In the genomic region with DNA sequence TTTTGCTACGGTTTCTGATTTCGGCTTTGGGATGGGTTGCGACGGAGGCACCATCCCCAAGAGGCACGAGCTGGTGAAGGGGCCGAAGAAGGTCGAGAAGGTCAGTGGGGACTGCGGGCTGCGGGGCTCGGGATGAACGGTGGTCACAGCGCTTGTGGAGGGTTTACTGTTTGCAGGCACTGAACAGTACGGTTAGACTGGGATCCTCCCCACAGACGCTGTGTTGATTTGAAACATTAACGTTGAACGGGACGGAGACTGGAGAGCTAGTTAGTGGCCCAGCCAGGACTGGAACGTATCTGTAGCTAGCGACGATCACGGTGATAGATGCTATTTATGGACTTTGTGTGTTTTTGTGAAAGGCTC, we compare ENCODE assay signal across 9 mouse cellular contexts. TPM values are rescaled to one million over a fixed set of nuclear protein-coding genes. Genes with fewer than 3 reads are reported as not detected.
DNase-seq lines count a peak whose midpoint lies in the region; ATAC-seq and TF ChIP-seq lines count a peak whose summit lies in the region.
"Had no signal": no experiment of that assay in that cellular context is flagged by ENCODE, and none has a peak within 500 bp of the region (broad histone marks: within the 10 kb centered on the region; RNA-seq: fewer than 3 reads in every experiment).

No protein-coding gene starts in this region.

- peaks cover 19% of the 10 kb centered on the region for H3K4me1 ChIP-seq in embryonic facial prominence, embryonic 10.5 days
- peaks cover 10% of the 10 kb centered on the region for H3K4me1 ChIP-seq in hindbrain, postnatal 0 days (ENCODE audit: insufficient read depth, low read length)

- no peak for DNase-seq in layer of hippocampus, adult 2 months (ENCODE audit: low spot score in 2 of 2)
- no peak for DNase-seq in layer of hippocampus, adult 8-10 months (ENCODE audit: low spot score in 2 of 2)
- no peak for DNase-seq in embryonic facial prominence, embryonic 10.5 days (ENCODE audit: low spot score)
- no peak for DNase-seq in hindbrain, postnatal 0 days (ENCODE audit: low spot score)
- no peak for DNase-seq in right cerebral cortex, postnatal 10 days (ENCODE audit: low spot score in 2 of 2)
- DNase-seq in layer of hippocampus, adult 9-11 months = no peak
- no peak for DNase-seq in gastrocnemius, postnatal 14 days

- no peak for TF ChIP-seq CTCF in layer of hippocampus, adult 2 months (conservative IDR thresholded peaks at IDR 0.05)
- TF ChIP-seq CTCF in hindbrain, postnatal 0 days (IDR thresholded peaks at IDR 0.05; ENCODE audit: low read depth) = no peak

- ATAC-seq in hindbrain, postnatal 0 days = peak; percentile 76
- 0 out of 2 replicates have a peak, but pooled peaks have one; percentile 2 for ATAC-seq in monocyte, adult 5-6 weeks (replicated peaks; ENCODE audit: insufficient number of reproducible peaks, low FRiP score, low TSS enrichment, poor library complexity, severe bottlenecking)

- intact Hi-C loops in gastrocnemius, postnatal 14 days (cut with DNase I; ENCODE audit: low total_unique reads) = no loop called here

- H3K9ac ChIP-seq in hindbrain, postnatal 0 days (replicated peaks; ENCODE audit: low read length) = peak overlapping the region; percentile 64

- H3K36me3 ChIP-seq in embryonic facial prominence, embryonic 10.5 days (replicated peaks) = peaks cover 15% of the 10 kb centered on the region
- H3K36me3 ChIP-seq in hindbrain, postnatal 0 days (ENCODE audit: insufficient read depth, low read length) = peaks cover 8% of the 10 kb centered on the region; the same call in 1 of the 2 replicates

- H3K4me2 ChIP-seq in hindbrain, postnatal 0 days (ENCODE audit: low read depth, low read length) = peak overlapping the region; percentile 81

- peak overlapping the region; percentile 96 for H3K4me3 ChIP-seq in layer of hippocampus, adult 2 months
- H3K4me3 ChIP-seq in embryonic facial prominence, embryonic 10.5 days = peak overlapping the region; percentile 71
- peak overlapping the region; percentile 66 for H3K4me3 ChIP-seq in hindbrain, postnatal 0 days (ENCODE audit: low read length)

- H3K27me3 ChIP-seq in embryonic facial prominence, embryonic 10.5 days (replicated peaks; ENCODE audit: low read depth, poor library complexity, severe bottlenecking) = no peaks in the 10 kb centered on the region
- no peaks in the 10 kb centered on the region for H3K27me3 ChIP-seq in hindbrain, postnatal 0 days (ENCODE audit: insufficient read depth, low read length)

- under 1% methylated on average over 21 of the region's 21 CpGs for WGBS in embryonic facial prominence, embryonic 10.5 days
- under 1% methylated on average over 21 of the region's 21 CpGs for WGBS in hindbrain, postnatal 0 days

- no peaks in the 10 kb centered on the region for H3K9me3 ChIP-seq in embryonic facial prominence, embryonic 10.5 days
- H3K9me3 ChIP-seq in hindbrain, postnatal 0 days (ENCODE audit: low read length) = no peaks in the 10 kb centered on the region

- H3K27ac ChIP-seq in layer of hippocampus, adult 2 months = peak overlapping the region; percentile 89
- H3K27ac ChIP-seq in embryonic facial prominence, embryonic 10.5 days (replicated peaks) = peak overlapping the region; percentile 53
- H3K27ac ChIP-seq in hindbrain, postnatal 0 days = peak overlapping the region; percentile 60; the same call in 1 of the 2 replicates

RNA-seq across cellular contexts. Expression of gene Rtf2, which starts 0.3 kb away (rescaled TPM):
- 10 to 100 TPM; 66.5 to 74.4 TPM for total RNA-seq in layer of hippocampus, adult 2 months (2021)
- total RNA-seq in layer of hippocampus, adult 8-10 months (2022) = 10 to 100 TPM; 68.3 to 71.7 (median 70.8) TPM
- polyA plus RNA-seq in embryonic facial prominence, embryonic 10.5 days (2016; fragmentation: Nextera tagmentation; extraction: Ambion mirVana) = 78.7 and 80.1 TPM in 2 replicates
- 65.4 and 65.6 TPM in 2 replicates for total RNA-seq in hindbrain, postnatal 0 days (2014; rRNA removed)
- 83.6 and 87.9 TPM in 2 replicates for polyA plus RNA-seq in hindbrain, postnatal 0 days (2015; fragmentation: Nextera tagmentation; extraction: Ambion mirVana)
- 190 to 207 TPM (median 193 TPM) in 3 replicates for total RNA-seq in monocyte, adult 5-6 weeks (2017)
- total RNA-seq in gastrocnemius, postnatal 14 days (2021) = 10 to 100 TPM; 30.8 to 32.9 TPM

RNA-seq across cellular contexts. Expression of gene Gcnt7, which starts 17.8 kb away (rescaled TPM):
- total RNA-seq in layer of hippocampus, adult 2 months (2021) = not detected
- not detected for total RNA-seq in layer of hippocampus, adult 8-10 months (2022)
- 1.6 and 2.2 TPM in 2 replicates for polyA plus RNA-seq in embryonic facial prominence, embryonic 10.5 days (2016; fragmentation: Nextera tagmentation; extraction: Ambion mirVana)
- total RNA-seq in hindbrain, postnatal 0 days (2014; rRNA removed) = not detected in 2 replicates
- polyA plus RNA-seq in hindbrain, postnatal 0 days (2015; fragmentation: Nextera tagmentation; extraction: Ambion mirVana) = 0.92 and 1.0 TPM in 2 replicates
- 1.1 TPM in 1 of 3 replicates, not detected in the others for total RNA-seq in monocyte, adult 5-6 weeks (2017)
- not detected for total RNA-seq in gastrocnemius, postnatal 14 days (2021)
- polyA plus RNA-seq: brain, embryonic 14.5 days had no signal

RNA-seq across cellular contexts. Expression of gene Fam209, which starts 31.7 kb away (rescaled TPM):
- not detected for total RNA-seq in layer of hippocampus, adult 2 months (2021)
- under 1 TPM in 1 of 4 experiments, not detected in 3; 0.50 TPM for total RNA-seq in layer of hippocampus, adult 8-10 months (2022)
- 0.30 and 0.38 TPM in 2 replicates for polyA plus RNA-seq in embryonic facial prominence, embryonic 10.5 days (2016; fragmentation: Nextera tagmentation; extraction: Ambion mirVana)
- total RNA-seq in hindbrain, postnatal 0 days (2014; rRNA removed) = not detected in 2 replicates
- 0.37 and 0.58 TPM in 2 replicates for polyA plus RNA-seq in hindbrain, postnatal 0 days (2015; fragmentation: Nextera tagmentation; extraction: Ambion mirVana)
- total RNA-seq in monocyte, adult 5-6 weeks (2017) = 4.4 to 13.8 TPM (median 7.3 TPM) in 3 replicates
- total RNA-seq in gastrocnemius, postnatal 14 days (2021) = under 1 TPM in 1 of 2 experiments, not detected in 1; 0.58 TPM

RNA-seq across cellular contexts. Expression of gene Cass4, which starts 47.0 kb away (rescaled TPM):
- under 1 TPM; 0.47 to 0.61 TPM for total RNA-seq in layer of hippocampus, adult 2 months (2021)
- total RNA-seq in layer of hippocampus, adult 8-10 months (2022) = under 1 TPM in 3 of 4 experiments, not detected in 1; 0.31 to 0.55 (median 0.33) TPM
- polyA plus RNA-seq in embryonic facial prominence, embryonic 10.5 days (2016; fragmentation: Nextera tagmentation; extraction: Ambion mirVana) = 0.14 and 0.21 TPM in 2 replicates
- 0.21 and 0.29 TPM in 2 replicates for total RNA-seq in hindbrain, postnatal 0 days (2014; rRNA removed)
- 0.16 and 0.25 TPM in 2 replicates for polyA plus RNA-seq in hindbrain, postnatal 0 days (2015; fragmentation: Nextera tagmentation; extraction: Ambion mirVana)
- total RNA-seq in monocyte, adult 5-6 weeks (2017) = 1.5 to 17.7 TPM (median 9.5 TPM) in 3 replicates
- under 1 TPM; 0.18 to 0.55 TPM for total RNA-seq in gastrocnemius, postnatal 14 days (2021)
